20 mouse cellular contexts compared by ENCODE assay signal in genomic region chr4:125144211-125144610, GRCm38 (mm10). TPM values are rescaled to one million over a fixed set of nuclear protein-coding genes. Genes with fewer than 3 reads are reported as not detected.
DNase-seq lines count a peak whose midpoint lies in the region; ATAC-seq and TF ChIP-seq lines count a peak whose summit lies in the region.
"Had no signal": no experiment of that assay in that cellular context is flagged by ENCODE, and none has a peak within 500 bp of the region (broad histone marks: within the 10 kb centered on the region; RNA-seq: fewer than 3 reads in every experiment).

No protein-coding gene starts in this region.

- DNase-seq in liver, embryonic 11.5 days (ENCODE audit: low spot score), result no peak
- no peak for DNase-seq in hindbrain, postnatal 0 days (ENCODE audit: low spot score)
- DNase-seq: adrenal gland, postnatal 14 days; cerebellum, adult 11 months; cerebellum, adult 8-10 months; cerebellum, postnatal 14 days; gastrocnemius, postnatal 25 days; heart, adult 11 months; heart, postnatal 10 days; heart, postnatal 4 days had no signal

- TF ChIP-seq CTCF in bone marrow, adult 2 months (IDR thresholded peaks at IDR 0.05; ENCODE audit: control insufficient read depth, insufficient read depth, low read length), result no peak
- TF ChIP-seq CTCF in hindbrain, postnatal 0 days (IDR thresholded peaks at IDR 0.05; ENCODE audit: low read depth), result no peak

- H3K4me3 ChIP-seq in liver, embryonic 15.5 days (replicated peaks), result no peak overlapping the region
- H3K4me3 ChIP-seq in liver, embryonic 11.5 days (ENCODE audit: low read depth, low read length), result no peak overlapping the region
- H3K4me3 ChIP-seq in bone marrow, adult 2 months (replicated peaks; ENCODE audit: control insufficient read depth, low read depth, low read length), result no peak overlapping the region
- H3K4me3 ChIP-seq in heart, embryonic 11.5 days (ENCODE audit: low read depth, low read length), result no peak overlapping the region
- H3K4me3 ChIP-seq in hindbrain, postnatal 0 days (ENCODE audit: low read length), result no peak overlapping the region
- H3K4me3 ChIP-seq: embryonic facial prominence, embryonic 12.5 days; forebrain, embryonic 15.5 days; hindbrain, embryonic 12.5 days had no signal

- 31% methylated on average over 5 of the region's 5 CpGs for WGBS in liver, embryonic 15.5 days (ENCODE audit: insufficient replicate concordance)
- WGBS in liver, embryonic 11.5 days, result 47% methylated on average over 5 of the region's 5 CpGs
- 20% methylated on average over 5 of the region's 5 CpGs for WGBS in bone marrow, adult 2 months
- 76% methylated on average over 5 of the region's 5 CpGs for WGBS in heart, embryonic 11.5 days (ENCODE audit: insufficient replicate concordance)
- WGBS in hindbrain, postnatal 0 days, result 54% methylated on average over 5 of the region's 5 CpGs

- TF ChIP-seq POLR2A in bone marrow, adult 2 months (IDR thresholded peaks at IDR 0.05; ENCODE audit: borderline replicate concordance, control insufficient read depth, low read depth, low read length), result no peak

- no peaks in the 10 kb centered on the region for H3K4me1 ChIP-seq in liver, embryonic 15.5 days (replicated peaks)
- no peaks in the 10 kb centered on the region for H3K4me1 ChIP-seq in liver, embryonic 11.5 days (replicated peaks; ENCODE audit: control insufficient read depth, insufficient read depth, low read length)
- peaks cover 1% of the 10 kb centered on the region; the same call in 1 of the 2 replicates for H3K4me1 ChIP-seq in bone marrow, adult 2 months (ENCODE audit: control insufficient read depth, insufficient read depth, low read length)
- no peaks in the 10 kb centered on the region for H3K4me1 ChIP-seq in heart, embryonic 11.5 days (ENCODE audit: control insufficient read depth, insufficient read depth, low read length)
- H3K4me1 ChIP-seq in hindbrain, postnatal 0 days (ENCODE audit: insufficient read depth, low read length), result peaks cover 13% of the 10 kb centered on the region; the same call in 1 of the 2 replicates
- H3K4me1 ChIP-seq: embryonic facial prominence, embryonic 12.5 days had no signal

- peak overlapping the region; percentile 41; the same call in 1 of the 2 replicates for H3K27ac ChIP-seq in liver, embryonic 15.5 days (replicated peaks)
- H3K27ac ChIP-seq in liver, embryonic 11.5 days (ENCODE audit: low read depth, low read length), result no peak overlapping the region
- H3K27ac ChIP-seq in bone marrow, adult 2 months (ENCODE audit: control insufficient read depth, insufficient read depth, low read depth, low read length, poor library complexity), result peak overlapping the region; percentile 90
- H3K27ac ChIP-seq in heart, embryonic 11.5 days (ENCODE audit: low read depth, low read length), result no peak overlapping the region
- no peak overlapping the region for H3K27ac ChIP-seq in hindbrain, postnatal 0 days
- H3K27ac ChIP-seq: embryonic facial prominence, embryonic 12.5 days; forebrain, embryonic 15.5 days; hindbrain, embryonic 12.5 days had no signal

- H3K27me3 ChIP-seq in liver, embryonic 15.5 days, result no peaks in the 10 kb centered on the region
- H3K27me3 ChIP-seq in liver, embryonic 11.5 days (replicated peaks; ENCODE audit: control insufficient read depth, insufficient read depth, low read length), result peaks cover 2% of the 10 kb centered on the region; the same call in 1 of the 2 replicates
- peaks cover 28% of the 10 kb centered on the region for H3K27me3 ChIP-seq in heart, embryonic 11.5 days (ENCODE audit: control insufficient read depth, insufficient read depth, low read length)
- H3K27me3 ChIP-seq in hindbrain, postnatal 0 days (ENCODE audit: insufficient read depth, low read length), result peaks cover 7% of the 10 kb centered on the region; the same call in 1 of the 2 replicates
- H3K27me3 ChIP-seq: embryonic facial prominence, embryonic 12.5 days; forebrain, embryonic 15.5 days had no signal

- H3K9me3 ChIP-seq in liver, embryonic 15.5 days (replicated peaks), result no peaks in the 10 kb centered on the region
- no peaks in the 10 kb centered on the region for H3K9me3 ChIP-seq in liver, embryonic 11.5 days (ENCODE audit: control insufficient read depth, low read length)
- H3K9me3 ChIP-seq in heart, embryonic 11.5 days (replicated peaks; ENCODE audit: control insufficient read depth, low read length), result 0 out of 2 replicates have a peak, but pooled peaks cover 3% of the 10 kb centered on the region
- H3K9me3 ChIP-seq in hindbrain, postnatal 0 days (ENCODE audit: low read length), result no peaks in the 10 kb centered on the region
- H3K9me3 ChIP-seq: embryonic facial prominence, embryonic 12.5 days; forebrain, embryonic 15.5 days; hindbrain, embryonic 12.5 days had no signal

- H3K36me3 ChIP-seq in liver, embryonic 15.5 days (replicated peaks), result no peaks in the 10 kb centered on the region
- no peaks in the 10 kb centered on the region for H3K36me3 ChIP-seq in liver, embryonic 11.5 days (ENCODE audit: control insufficient read depth, insufficient read depth, low read length)
- no peaks in the 10 kb centered on the region for H3K36me3 ChIP-seq in heart, embryonic 11.5 days (ENCODE audit: control insufficient read depth, insufficient read depth, low read length)
- no peaks in the 10 kb centered on the region for H3K36me3 ChIP-seq in hindbrain, postnatal 0 days (ENCODE audit: insufficient read depth, low read length)
- H3K36me3 ChIP-seq: embryonic facial prominence, embryonic 12.5 days; forebrain, embryonic 15.5 days; hindbrain, embryonic 12.5 days had no signal

- no peak overlapping the region for H3K9ac ChIP-seq in liver, embryonic 15.5 days
- no peak overlapping the region for H3K9ac ChIP-seq in liver, embryonic 11.5 days (ENCODE audit: low read depth, low read length)
- no peak overlapping the region for H3K9ac ChIP-seq in heart, embryonic 11.5 days (ENCODE audit: low read depth, low read length)
- no peak overlapping the region for H3K9ac ChIP-seq in hindbrain, postnatal 0 days (replicated peaks; ENCODE audit: low read length)
- H3K9ac ChIP-seq: embryonic facial prominence, embryonic 12.5 days; forebrain, embryonic 15.5 days; hindbrain, embryonic 12.5 days had no signal

- ATAC-seq in liver, embryonic 15.5 days (ENCODE audit: insufficient read depth), result no peak
- no peak for ATAC-seq in liver, embryonic 11.5 days (replicated peaks; ENCODE audit: low FRiP score)
- ATAC-seq in granulocyte monocyte progenitor cell, adult 5-6 weeks (replicated peaks; ENCODE audit: poor library complexity, severe bottlenecking), result peak; percentile 57
- ATAC-seq in megakaryocyte progenitor cell, adult 5-6 weeks (replicated peaks; ENCODE audit: poor library complexity), result peak; percentile 57
- no peak for ATAC-seq in heart, embryonic 11.5 days (replicated peaks; ENCODE audit: insufficient number of reproducible peaks, low FRiP score, low TSS enrichment)
- ATAC-seq in hindbrain, postnatal 0 days, result no peak
- ATAC-seq: activated CD4-positive, CD25-positive, alpha-beta regulatory T cell, adult 4 months; forebrain, embryonic 15.5 days; Patski had no signal

- no peak overlapping the region for H3K4me2 ChIP-seq in liver, embryonic 15.5 days
- H3K4me2 ChIP-seq in liver, embryonic 11.5 days, result no peak overlapping the region
- H3K4me2 ChIP-seq in heart, embryonic 11.5 days, result no peak overlapping the region
- H3K4me2 ChIP-seq in hindbrain, postnatal 0 days (ENCODE audit: low read depth, low read length), result no peak overlapping the region
- H3K4me2 ChIP-seq: embryonic facial prominence, embryonic 12.5 days; forebrain, embryonic 15.5 days; hindbrain, embryonic 12.5 days had no signal

RNA-seq across cellular contexts. Expression of gene Zc3h12a, which starts 16.6 kb away (rescaled TPM):
- 0.51 and 0.61 TPM in 2 replicates for polyA plus RNA-seq in liver, embryonic 15.5 days (2015; fragmentation: Nextera tagmentation; extraction: Ambion mirVana)
- polyA plus RNA-seq in liver, embryonic 11.5 days (2014; fragmentation: Nextera tagmentation; extraction: Ambion mirVana), result 1.0 and 1.3 TPM in 2 replicates
- 3.6 and 12.5 TPM in 2 replicates for polyA plus RNA-seq in bone marrow, adult 2 months (2011; ENCODE audit: insufficient read depth, insufficient read length, low replicate concordance, missing spikeins)
- total RNA-seq in granulocyte monocyte progenitor cell, adult 5-6 weeks (2014; fragmentation: Nextera tagmentation), result 11.4 and 12.1 TPM in 2 replicates
- total RNA-seq in granulocyte monocyte progenitor cell, adult 5-6 weeks (2017), result 2.6 and 2.8 TPM in 2 replicates
- total RNA-seq in megakaryocyte progenitor cell, adult 5-6 weeks (2015), result 6.0 and 6.2 TPM in 2 replicates
- total RNA-seq in megakaryocyte progenitor cell, adult 5-6 weeks (2017), result 2.3 and 3.6 TPM in 2 replicates
- 1.1 TPM in 2 replicates for polyA plus RNA-seq in heart, embryonic 11.5 days (2014; fragmentation: Nextera tagmentation; extraction: Ambion mirVana)
- not detected in 2 replicates for total RNA-seq in hindbrain, postnatal 0 days (2014; rRNA removed)
- polyA plus RNA-seq in hindbrain, postnatal 0 days (2015; fragmentation: Nextera tagmentation; extraction: Ambion mirVana), result 0.16 and 0.31 TPM in 2 replicates

RNA-seq across cellular contexts. Expression of gene Meaf6, which starts 59.3 kb away (rescaled TPM):
- 16.3 and 18.3 TPM in 2 replicates for polyA plus RNA-seq in liver, embryonic 15.5 days (2015; fragmentation: Nextera tagmentation; extraction: Ambion mirVana)
- 53.6 and 54.2 TPM in 2 replicates for polyA plus RNA-seq in liver, embryonic 11.5 days (2014; fragmentation: Nextera tagmentation; extraction: Ambion mirVana)
- 25.1 and 39.9 TPM in 2 replicates for polyA plus RNA-seq in bone marrow, adult 2 months (2011; ENCODE audit: insufficient read depth, insufficient read length, low replicate concordance, missing spikeins)
- total RNA-seq in granulocyte monocyte progenitor cell, adult 5-6 weeks (2014; fragmentation: Nextera tagmentation), result 53.2 and 99.6 TPM in 2 replicates
- total RNA-seq in granulocyte monocyte progenitor cell, adult 5-6 weeks (2017), result 42.4 and 52.9 TPM in 2 replicates
- 37.5 and 48.8 TPM in 2 replicates for total RNA-seq in megakaryocyte progenitor cell, adult 5-6 weeks (2015)
- total RNA-seq in megakaryocyte progenitor cell, adult 5-6 weeks (2017), result 39.0 and 57.7 TPM in 2 replicates
- 53.4 and 55.4 TPM in 2 replicates for polyA plus RNA-seq in heart, embryonic 11.5 days (2014; fragmentation: Nextera tagmentation; extraction: Ambion mirVana)
- 47.0 and 50.4 TPM in 2 replicates for total RNA-seq in hindbrain, postnatal 0 days (2014; rRNA removed)
- 131 and 133 TPM in 2 replicates for polyA plus RNA-seq in hindbrain, postnatal 0 days (2015; fragmentation: Nextera tagmentation; extraction: Ambion mirVana)

Comparison
In these comparisons a context has a peak if more than half of its experiments do, and no peak if none do; other contexts are left out.
1. H3K27ac ChIP-seq: peak in liver, embryonic 15.5 days (single experiment) and bone marrow, adult 2 months (single experiment); none in liver, embryonic 11.5 days (single experiment), heart, embryonic 11.5 days (single experiment) and hindbrain, postnatal 0 days (single experiment).
2. ATAC-seq: peak in granulocyte monocyte progenitor cell, adult 5-6 weeks (single experiment) and megakaryocyte progenitor cell, adult 5-6 weeks (single experiment); none in liver, embryonic 15.5 days (single experiment), liver, embryonic 11.5 days (single experiment), heart, embryonic 11.5 days (single experiment) and hindbrain, postnatal 0 days (single experiment).